Mouse (Mus musculus): ENCODE data around the gene Tns2. TPM values are rescaled to one million over a fixed set of nuclear protein-coding genes. Genes with fewer than 3 reads are reported as not detected.
A peak's percentile ranks its signal among the peaks of the same experiment; 100 is the strongest.

Tns2 gene
- polyA plus RNA-seq, 1 experiment from 2014 or later, result 11.9 TPM

DNA sequence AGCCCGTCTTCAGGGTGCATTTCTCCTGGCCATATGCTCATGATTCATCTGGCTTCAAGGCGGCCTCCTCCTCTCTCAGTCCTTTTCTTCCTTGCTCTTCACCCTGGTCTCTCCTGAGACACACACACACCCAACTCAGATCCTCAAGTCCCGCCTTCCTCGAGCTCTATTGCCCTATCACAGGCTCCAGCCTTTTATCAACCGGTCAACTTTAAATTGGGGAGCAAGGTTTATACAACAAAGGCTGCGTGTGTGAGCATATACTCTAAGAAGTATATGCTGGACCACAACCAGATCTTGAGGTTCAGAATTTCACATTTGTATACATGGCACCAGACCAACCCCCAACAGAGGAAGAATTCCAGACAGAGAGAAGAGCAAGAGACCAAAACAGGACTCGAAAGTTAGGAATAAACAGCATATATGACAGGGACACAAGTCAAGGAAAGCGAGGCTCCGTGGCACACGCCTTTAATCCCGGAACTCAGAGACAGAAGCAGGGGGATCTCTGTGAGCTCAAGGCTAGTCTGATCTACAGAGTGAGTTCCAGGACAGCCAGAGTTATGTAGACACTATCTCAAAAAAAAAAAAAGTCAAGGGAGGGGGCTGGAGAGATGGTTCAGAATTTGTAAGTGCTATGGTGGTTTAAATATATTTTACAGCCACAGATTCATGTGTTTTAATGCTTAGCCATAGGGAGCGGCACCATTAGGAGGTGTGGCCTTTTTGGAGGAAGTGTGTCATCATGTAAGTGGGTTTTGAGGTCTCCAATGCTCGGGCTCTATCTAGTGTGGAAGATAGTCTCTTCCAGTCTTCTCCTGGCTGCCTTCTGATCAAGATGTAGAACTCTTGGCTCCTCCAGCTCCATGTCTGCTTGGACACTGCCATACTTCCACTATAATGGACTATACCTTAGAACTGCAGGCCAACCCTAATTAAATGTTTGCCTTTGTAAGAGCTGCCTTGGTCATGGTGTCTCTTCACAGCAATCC lies 29.4 kb upstream of the Tns2 start:
- H3K4me2 ChIP-seq (replicated peaks; ENCODE audit: low read depth), result no peak overlapping the region
- H3K36me3 ChIP-seq (ENCODE audit: control insufficient read depth, insufficient read depth, low read length), result no peaks in the 10 kb centered on the region
- H3K4me1 ChIP-seq (replicated peaks; ENCODE audit: control insufficient read depth, insufficient read depth), result 0 out of 2 replicates have a peak, but pooled peaks cover 2% of the 10 kb centered on the region
- 64% methylated on average over 13 of the region's 13 CpGs for WGBS
- no peaks in the 10 kb centered on the region for H3K9me3 ChIP-seq (ENCODE audit: control insufficient read depth, low read length)
- H3K9ac ChIP-seq (ENCODE audit: low read length), result no peak overlapping the region
- no peak overlapping the region for H3K4me3 ChIP-seq (ENCODE audit: low read depth, low read length)
- no peak overlapping the region for H3K27ac ChIP-seq (replicated peaks)
- TF ChIP-seq CTCF (IDR thresholded peaks at IDR 0.05; ENCODE audit: low read depth) (no peak), EP300 (optimal IDR thresholded peaks at IDR 0.05) (no peak)
- DNase-seq (ENCODE audit: low spot score) (no peak), ATAC-seq (ENCODE audit: low FRiP score, low TSS enrichment) (no peak)
- H3K27me3 ChIP-seq (ENCODE audit: control insufficient read depth, insufficient read depth, low read length), result no peaks in the 10 kb centered on the region

DNA sequence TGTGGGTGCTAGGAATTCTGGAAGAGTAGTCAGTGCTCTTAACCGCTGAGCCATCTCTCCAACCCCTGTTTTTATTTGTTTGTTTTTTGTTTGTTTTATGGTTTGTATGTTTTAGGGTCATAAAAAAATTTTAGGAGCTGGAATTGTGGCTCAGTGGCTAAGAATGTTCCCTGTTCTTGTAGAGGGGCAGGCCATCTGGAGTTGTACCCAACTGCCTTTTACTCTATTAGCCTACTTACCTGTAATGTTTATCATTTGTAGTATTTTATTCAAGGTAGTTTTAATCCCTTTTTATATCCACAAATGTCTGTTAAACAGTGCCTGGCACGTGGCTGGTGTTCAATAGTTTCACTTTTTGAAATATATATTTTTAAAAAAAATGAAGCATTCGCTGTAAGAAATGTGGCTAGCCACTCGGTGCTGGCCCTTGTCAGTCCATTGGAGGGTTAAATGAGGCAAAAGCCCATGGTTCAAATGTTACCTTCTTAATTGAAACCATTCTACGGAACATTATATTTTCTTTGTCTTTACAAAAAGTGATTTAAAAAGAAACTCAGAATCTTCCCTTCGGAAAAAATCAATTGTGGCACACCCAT lies 27.2 kb upstream of the Tns2 start:
- no peaks in the 10 kb centered on the region for H3K36me3 ChIP-seq (ENCODE audit: control insufficient read depth, insufficient read depth, low read length)
- H3K27ac ChIP-seq (replicated peaks), result peak overlapping the region; percentile 69
- peak overlapping the region; percentile 51 for H3K4me2 ChIP-seq (replicated peaks; ENCODE audit: low read depth)
- WGBS, result 14% methylated on average over 6 of the region's 6 CpGs
- 0 out of 2 replicates have a peak, but pooled peaks cover 2% of the 10 kb centered on the region for H3K4me1 ChIP-seq (replicated peaks; ENCODE audit: control insufficient read depth, insufficient read depth)
- no peaks in the 10 kb centered on the region for H3K27me3 ChIP-seq (ENCODE audit: control insufficient read depth, insufficient read depth, low read length)
- TF ChIP-seq CTCF (IDR thresholded peaks at IDR 0.05; ENCODE audit: low read depth) (no peak), EP300 (optimal IDR thresholded peaks at IDR 0.05) (no peak)
- DNase-seq (ENCODE audit: low spot score) (no peak), ATAC-seq (ENCODE audit: low FRiP score, low TSS enrichment) (peak; percentile 5; the same call in 1 of the 2 replicates)
- H3K9me3 ChIP-seq (ENCODE audit: control insufficient read depth, low read length), result no peaks in the 10 kb centered on the region
- peak overlapping the region; percentile 94 for H3K4me3 ChIP-seq (ENCODE audit: low read depth, low read length)
- 0 out of 2 replicates have a peak overlapping the region, but pooled peaks have one; percentile 23 for H3K9ac ChIP-seq (ENCODE audit: low read length)

DNA sequence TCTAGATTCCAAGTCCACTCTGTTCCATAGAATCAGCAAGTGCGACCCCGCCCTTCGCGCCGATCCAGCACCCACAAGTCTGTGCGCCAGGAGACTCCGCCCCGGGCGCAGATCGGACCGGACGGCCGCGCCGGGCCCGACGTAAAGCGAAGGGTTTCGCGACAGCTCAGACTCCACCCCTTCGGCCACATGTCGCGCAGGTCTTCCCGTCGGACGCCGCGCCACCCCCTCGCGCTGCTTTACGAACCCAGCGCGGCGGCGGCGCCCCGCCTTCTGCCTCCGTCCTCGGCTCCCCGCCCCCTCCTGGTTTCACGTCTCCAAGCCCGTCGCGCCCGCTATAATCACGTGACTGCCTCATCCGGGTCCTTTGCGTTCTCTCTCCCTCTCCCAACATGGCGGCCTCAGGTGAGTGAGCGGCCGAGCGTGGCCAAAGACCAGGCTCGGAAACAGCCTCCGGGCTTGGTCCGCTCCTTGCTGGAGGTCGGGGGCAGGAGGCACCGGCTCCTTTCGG lies 26.6 kb upstream of the Tns2 start, which contains the start of gene Eif4b:
Gene Eif4b, plus strand, starts transcription at position 215 of the 511 bp plus-strand sequence.
- H3K4me1 ChIP-seq (replicated peaks; ENCODE audit: control insufficient read depth, insufficient read depth), result 0 out of 2 replicates have a peak, but pooled peaks cover 2% of the 10 kb centered on the region
- TF ChIP-seq EP300 (optimal IDR thresholded peaks at IDR 0.05) (no peak), CTCF (IDR thresholded peaks at IDR 0.05; ENCODE audit: low read depth) (peak; percentile 45)
- peak; percentile 100 for DNase-seq (ENCODE audit: low spot score)
- H3K4me3 ChIP-seq (ENCODE audit: low read depth, low read length), result peak within 1 kb of the TSS; percentile 94
- H3K9me3 ChIP-seq (ENCODE audit: control insufficient read depth, low read length), result no peaks in the 10 kb centered on the region
- under 1% methylated on average over 58 of the region's 58 CpGs for WGBS
- no peaks in the 10 kb centered on the region for H3K27me3 ChIP-seq (ENCODE audit: control insufficient read depth, insufficient read depth, low read length)
- H3K27ac ChIP-seq (replicated peaks), result peak within 1 kb of the TSS; percentile 96
- H3K4me2 ChIP-seq (replicated peaks; ENCODE audit: low read depth), result peak within 1 kb of the TSS; percentile 67
- ATAC-seq (ENCODE audit: low FRiP score, low TSS enrichment), result peak; percentile 96
- no peaks in the 10 kb centered on the region for H3K36me3 ChIP-seq (ENCODE audit: control insufficient read depth, insufficient read depth, low read length)
- H3K9ac ChIP-seq (ENCODE audit: low read length), result peak within 1 kb of the TSS; percentile 94

DNA sequence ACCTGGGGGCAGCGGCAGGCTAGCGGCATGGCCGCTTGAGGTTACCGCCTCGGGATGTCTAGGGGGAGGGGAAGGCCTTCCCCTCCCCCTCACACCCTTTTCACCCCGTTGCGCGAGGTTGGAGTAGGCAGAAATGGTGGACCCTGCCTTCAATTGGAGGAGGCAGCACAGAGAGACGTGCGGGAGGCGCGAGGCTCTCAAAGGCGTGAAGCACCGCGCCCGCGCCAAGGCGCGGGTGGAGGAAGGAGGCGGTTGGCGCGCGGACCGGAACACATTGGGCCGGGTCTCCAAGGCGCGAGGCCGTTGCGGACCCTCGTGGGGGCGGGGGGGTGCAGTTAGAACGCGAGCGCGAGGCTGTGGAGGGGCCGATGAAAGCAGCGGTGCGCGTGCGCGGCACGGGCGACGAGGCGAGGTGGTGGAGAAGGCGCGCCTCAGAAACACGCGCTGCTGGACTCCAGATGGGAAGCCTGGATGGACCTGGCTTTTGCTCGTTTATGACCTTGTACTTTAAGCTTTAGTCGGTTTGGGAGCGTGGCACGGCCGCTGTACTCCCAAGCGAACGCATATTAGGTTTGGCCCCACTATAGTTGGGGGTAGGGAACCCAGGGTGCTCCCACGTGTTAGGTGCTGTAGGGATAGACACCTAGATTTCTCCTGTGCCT lies 26.0 kb upstream of the Tns2 start:
- no peaks in the 10 kb centered on the region for H3K9me3 ChIP-seq (ENCODE audit: control insufficient read depth, low read length)
- ATAC-seq (ENCODE audit: low FRiP score, low TSS enrichment), result peak; percentile 43
- no peaks in the 10 kb centered on the region for H3K27me3 ChIP-seq (ENCODE audit: control insufficient read depth, insufficient read depth, low read length)
- peak overlapping the region; percentile 67 for H3K4me2 ChIP-seq (replicated peaks; ENCODE audit: low read depth)
- WGBS, result under 1% methylated on average over 55 of the region's 57 CpGs
- peak; percentile 69 for DNase-seq (ENCODE audit: low spot score)
- peak overlapping the region; percentile 94 for H3K9ac ChIP-seq (ENCODE audit: low read length)
- peak overlapping the region; percentile 96 for H3K27ac ChIP-seq (replicated peaks)
- TF ChIP-seq EP300 (optimal IDR thresholded peaks at IDR 0.05) (peak; percentile 81), CTCF (IDR thresholded peaks at IDR 0.05; ENCODE audit: low read depth) (no peak)
- 0 out of 2 replicates have a peak, but pooled peaks cover 2% of the 10 kb centered on the region for H3K4me1 ChIP-seq (replicated peaks; ENCODE audit: control insufficient read depth, insufficient read depth)
- H3K4me3 ChIP-seq (ENCODE audit: low read depth, low read length), result peak overlapping the region; percentile 94
- H3K36me3 ChIP-seq (ENCODE audit: control insufficient read depth, insufficient read depth, low read length), result no peaks in the 10 kb centered on the region

DNA sequence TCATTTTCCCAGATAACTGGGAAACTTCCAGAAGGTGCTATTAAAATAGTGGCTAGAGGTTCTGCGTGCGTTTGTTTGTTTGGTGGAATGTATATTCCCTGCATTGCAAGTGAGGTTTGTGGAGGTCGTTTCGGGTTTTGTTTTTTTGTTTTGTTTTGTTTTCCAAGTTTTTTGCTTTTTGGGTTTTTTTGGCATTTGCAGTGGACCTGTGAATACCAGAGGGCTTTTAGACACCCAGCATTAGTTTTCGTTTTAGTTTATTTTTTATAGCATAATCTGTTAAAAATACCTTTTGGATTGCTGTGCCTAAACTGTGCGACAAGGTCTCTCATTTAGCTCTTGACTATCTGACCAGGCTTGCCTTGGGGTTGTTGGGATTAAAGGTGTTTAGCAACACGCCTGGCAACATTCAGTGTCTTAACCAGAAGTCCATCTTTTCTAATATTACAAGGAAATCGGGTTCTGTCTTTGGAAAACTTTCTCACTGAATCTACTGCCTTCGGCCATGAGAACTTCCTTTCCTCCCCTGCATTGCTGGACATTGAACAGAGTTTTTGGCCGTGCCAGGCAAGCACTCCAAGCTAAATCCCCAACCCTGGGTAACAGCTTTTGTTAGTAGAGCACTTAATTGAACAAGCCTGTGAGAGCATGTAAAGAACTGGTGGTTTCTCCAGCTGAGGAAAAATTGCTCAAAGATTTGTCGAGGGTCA lies 25.2 kb upstream of the Tns2 start:
- 0 out of 2 replicates have a peak, but pooled peaks cover 2% of the 10 kb centered on the region for H3K4me1 ChIP-seq (replicated peaks; ENCODE audit: control insufficient read depth, insufficient read depth)
- H3K36me3 ChIP-seq (ENCODE audit: control insufficient read depth, insufficient read depth, low read length), result no peaks in the 10 kb centered on the region
- H3K4me2 ChIP-seq (replicated peaks; ENCODE audit: low read depth), result peak overlapping the region; percentile 67
- WGBS, result 4% methylated on average over 11 of the region's 11 CpGs
- H3K9ac ChIP-seq (ENCODE audit: low read length), result peak overlapping the region; percentile 41
- H3K9me3 ChIP-seq (ENCODE audit: control insufficient read depth, low read length), result no peaks in the 10 kb centered on the region
- peak overlapping the region; percentile 94 for H3K4me3 ChIP-seq (ENCODE audit: low read depth, low read length)
- ATAC-seq (ENCODE audit: low FRiP score, low TSS enrichment) (no peak), DNase-seq (ENCODE audit: low spot score) (no peak)
- no peaks in the 10 kb centered on the region for H3K27me3 ChIP-seq (ENCODE audit: control insufficient read depth, insufficient read depth, low read length)
- no peak for TF ChIP-seq EP300 (optimal IDR thresholded peaks at IDR 0.05)
- no peak for TF ChIP-seq CTCF (IDR thresholded peaks at IDR 0.05; ENCODE audit: low read depth)
- H3K27ac ChIP-seq (replicated peaks), result no peak overlapping the region
